Mouse (Mus musculus): ENCODE data around the gene Osbpl3. TPM values are rescaled to one million over a fixed set of nuclear protein-coding genes. Genes with fewer than 3 reads are reported as not detected.

The Osbpl3 gene
- total RNA-seq, 2 experiments from 2014 or later, result 8.9 to 9.1 TPM

DNA sequence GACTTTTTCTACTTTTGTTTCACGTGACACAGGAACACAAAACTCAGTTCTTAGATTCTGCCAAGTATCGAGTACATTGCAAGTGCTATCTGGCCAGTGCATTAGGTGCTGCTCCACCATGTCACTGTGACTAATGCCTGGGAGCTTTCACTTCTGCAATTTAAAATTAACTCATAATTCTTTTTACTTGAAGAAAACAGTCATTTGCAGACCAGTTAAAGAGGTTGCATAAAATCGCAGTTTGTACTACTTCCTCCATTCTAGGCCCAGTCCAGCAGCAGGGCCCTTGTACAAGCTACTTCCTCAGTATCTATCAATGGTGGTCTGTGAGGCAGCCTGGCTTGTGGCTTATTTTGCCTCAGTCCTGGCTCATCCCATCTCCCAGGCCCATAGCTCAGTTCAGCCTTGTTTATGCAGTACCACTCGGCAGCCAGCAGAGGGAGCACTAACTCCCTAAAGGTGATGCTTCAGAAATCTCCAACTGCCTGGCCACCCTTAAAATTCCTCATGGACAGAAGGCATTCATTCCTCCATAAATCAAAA lies 151.0 kb downstream of the Osbpl3 start:
- peak; percentile 86 for ATAC-seq (replicated peaks; ENCODE audit: poor library complexity, severe bottlenecking)

DNA sequence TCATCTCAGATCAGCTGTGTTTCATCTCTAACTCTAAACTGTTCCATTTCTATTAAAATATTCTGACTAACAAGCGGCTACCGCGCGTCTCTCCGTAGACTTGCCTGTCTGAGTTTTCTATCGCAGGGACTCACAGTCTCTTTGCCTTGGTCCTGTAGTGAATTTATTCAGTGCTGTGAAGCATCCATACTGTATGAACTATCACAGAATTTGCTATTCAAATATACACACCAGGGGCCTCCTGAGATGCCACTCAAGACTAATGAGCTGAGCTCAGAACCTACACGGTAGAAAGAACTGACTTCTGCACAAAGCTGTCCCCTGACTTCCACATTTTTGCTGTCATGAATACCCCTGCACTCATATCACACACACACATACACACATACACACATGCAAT lies 154.9 kb downstream of the Osbpl3 start:
- no peak for ATAC-seq (replicated peaks; ENCODE audit: poor library complexity, severe bottlenecking)

DNA sequence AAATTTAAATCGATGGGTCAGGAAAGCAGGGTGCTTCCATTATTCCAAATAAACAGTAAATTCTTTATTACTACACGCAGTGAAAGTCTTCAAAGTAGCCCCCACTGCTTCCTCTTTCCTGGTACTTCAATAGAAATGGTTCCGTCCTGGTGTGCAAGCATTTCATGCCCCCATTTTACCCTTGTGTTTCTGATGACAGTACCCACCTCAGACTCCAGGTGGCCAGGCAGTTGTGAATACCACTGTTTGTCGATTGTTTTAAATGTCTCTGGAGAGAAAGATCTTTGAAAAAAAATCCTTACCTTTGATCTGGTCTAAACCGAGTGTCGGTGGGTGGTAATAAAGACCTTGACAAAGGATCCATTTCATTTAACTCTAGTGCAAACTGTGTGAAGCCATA lies 155.4 kb downstream of the Osbpl3 start:
- no peak for ATAC-seq (replicated peaks; ENCODE audit: poor library complexity, severe bottlenecking)

DNA sequence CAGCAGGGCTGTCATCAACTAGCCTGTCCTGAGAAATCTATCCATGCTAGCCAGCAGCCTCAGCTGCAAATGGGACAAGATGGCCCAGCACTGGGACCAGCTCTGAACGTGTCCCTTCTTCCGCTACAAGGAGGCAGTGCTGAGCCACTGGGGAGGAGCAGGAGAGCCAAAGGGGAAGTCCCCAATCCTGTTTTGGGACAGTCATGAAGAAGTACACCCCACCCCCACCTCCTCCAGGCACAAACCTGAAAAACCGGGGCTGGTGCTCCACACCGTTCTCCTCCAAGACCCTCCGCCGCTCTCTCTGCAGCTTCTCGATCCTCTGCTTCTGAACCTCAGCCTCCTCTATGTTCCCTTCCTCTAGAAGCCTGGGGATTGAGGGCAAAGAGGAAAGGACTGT lies 156.9 kb downstream of the Osbpl3 start:
- ATAC-seq (replicated peaks; ENCODE audit: poor library complexity, severe bottlenecking), result peak; percentile 39

DNA sequence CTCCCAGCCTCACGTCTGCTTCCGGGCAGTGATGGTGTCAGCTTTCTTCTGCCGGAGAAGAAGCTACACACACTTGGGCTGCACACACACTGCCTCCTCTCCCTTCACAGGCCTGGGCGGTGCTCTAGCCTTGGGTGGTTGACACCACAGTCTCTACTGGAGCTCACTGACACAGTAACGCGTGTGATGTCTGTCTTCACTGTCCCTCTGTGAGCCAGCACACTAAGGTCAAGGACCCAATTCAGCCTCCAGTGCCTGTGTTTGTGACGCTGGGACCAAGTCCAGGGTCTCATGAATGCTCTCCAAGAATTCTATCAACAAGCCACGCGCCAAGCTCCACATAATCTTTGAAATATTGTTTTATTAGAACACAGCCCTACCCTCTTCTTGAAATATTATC lies 158.3 kb downstream of the Osbpl3 start:
- no peak for ATAC-seq (replicated peaks; ENCODE audit: poor library complexity, severe bottlenecking)

DNA sequence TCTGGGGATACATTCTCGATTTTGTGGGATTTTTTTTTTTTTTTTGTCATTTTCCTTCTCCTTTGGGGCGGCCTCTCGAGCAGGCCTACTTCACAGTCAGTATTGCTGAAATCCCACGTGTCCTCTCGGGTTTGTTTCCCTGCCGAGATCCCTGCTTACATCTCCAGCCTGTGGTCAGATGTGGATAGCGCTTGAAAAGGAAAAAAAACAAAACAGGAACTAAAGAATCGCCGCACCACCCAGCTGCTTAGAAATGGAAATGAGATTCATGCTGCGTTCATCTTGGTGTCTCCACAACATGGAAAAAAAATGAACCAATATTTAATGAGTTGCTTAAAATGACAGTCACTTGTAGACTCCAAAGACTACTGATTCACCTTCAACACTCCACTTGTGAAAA lies 160.9 kb downstream of the Osbpl3 start:
- ATAC-seq (replicated peaks; ENCODE audit: poor library complexity, severe bottlenecking), result peak; percentile 59

DNA sequence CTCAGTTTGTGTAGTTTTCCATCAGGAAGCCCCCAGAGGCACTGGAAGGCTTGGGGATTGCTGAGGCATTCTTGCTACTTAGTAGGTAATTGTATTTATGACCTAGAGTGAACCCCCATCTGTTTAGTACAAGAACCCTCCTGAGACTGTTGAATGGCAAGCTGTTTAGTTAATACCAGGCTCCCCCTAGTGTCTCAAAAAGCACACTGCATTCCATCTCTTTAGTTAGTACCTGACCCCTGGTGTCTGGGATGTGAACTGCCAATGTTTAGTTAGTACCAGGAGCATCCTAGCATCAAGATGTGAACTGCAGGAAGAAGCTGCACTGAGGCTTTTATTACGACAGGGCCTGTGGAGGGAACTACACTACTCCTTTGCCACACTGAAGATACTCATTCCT lies 161.9 kb downstream of the Osbpl3 start:
- ATAC-seq (replicated peaks; ENCODE audit: poor library complexity, severe bottlenecking), result peak; percentile 83

DNA sequence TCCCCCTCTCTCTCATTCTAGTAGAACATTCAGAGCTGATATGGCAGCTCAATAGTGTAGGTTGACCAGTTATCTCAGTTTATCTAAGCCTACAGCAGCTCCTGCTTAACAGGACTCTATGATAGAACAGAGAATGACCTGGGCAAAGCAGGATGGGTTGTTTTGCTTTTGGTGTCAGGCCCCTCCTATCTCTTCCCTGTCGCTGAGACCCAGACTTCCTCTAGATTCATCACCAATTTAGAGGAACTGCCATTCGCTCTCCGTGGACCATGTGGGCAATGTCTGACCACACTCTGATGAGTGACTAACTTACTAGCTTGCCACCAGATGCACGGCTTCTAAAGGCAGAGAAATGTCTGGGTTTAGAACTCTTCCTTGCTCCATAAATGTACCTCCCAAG lies 164.4 kb downstream of the Osbpl3 start:
- ATAC-seq (replicated peaks; ENCODE audit: poor library complexity, severe bottlenecking), result peak; percentile 86

DNA sequence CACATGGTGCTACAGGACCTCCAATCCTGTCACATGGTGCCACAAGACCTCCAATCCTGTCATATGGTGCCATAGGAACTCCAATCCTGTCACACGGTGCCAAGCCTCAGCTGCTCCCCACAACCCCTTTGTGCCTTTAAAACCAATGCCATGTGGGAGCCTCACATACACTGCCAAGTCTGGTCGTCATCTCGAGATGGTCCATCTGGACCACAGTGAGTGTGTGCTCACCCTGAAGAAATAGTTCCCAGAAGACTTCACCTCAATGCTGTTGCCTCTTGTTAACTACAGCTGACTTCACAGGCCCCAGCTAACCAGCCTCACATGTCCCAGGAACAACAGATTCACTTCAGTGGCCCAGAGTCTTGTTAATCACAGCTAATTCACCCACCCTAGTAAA lies 169.1 kb downstream of the Osbpl3 start:
- no peak for ATAC-seq (replicated peaks; ENCODE audit: poor library complexity, severe bottlenecking)

DNA sequence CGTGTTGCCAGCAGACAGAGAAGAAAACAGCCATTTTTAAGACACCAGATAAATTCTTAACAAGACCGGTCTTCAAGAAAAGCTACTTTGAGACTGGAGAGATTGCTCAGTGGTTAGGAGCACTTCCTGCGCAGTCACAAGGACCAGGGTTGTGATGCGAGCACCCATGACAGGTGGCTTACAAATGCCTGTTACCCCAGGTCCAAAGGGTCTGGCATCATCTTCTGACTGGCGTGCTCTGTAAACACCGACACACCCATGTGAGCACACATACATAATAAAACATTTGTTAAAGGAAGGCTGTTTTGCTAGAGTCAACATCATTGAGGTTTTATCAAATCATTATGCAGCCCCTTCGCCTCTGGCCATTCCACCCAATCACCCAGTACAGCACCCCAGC lies 176.4 kb downstream of the Osbpl3 start:
- no peak for ATAC-seq (replicated peaks; ENCODE audit: poor library complexity, severe bottlenecking)

DNA sequence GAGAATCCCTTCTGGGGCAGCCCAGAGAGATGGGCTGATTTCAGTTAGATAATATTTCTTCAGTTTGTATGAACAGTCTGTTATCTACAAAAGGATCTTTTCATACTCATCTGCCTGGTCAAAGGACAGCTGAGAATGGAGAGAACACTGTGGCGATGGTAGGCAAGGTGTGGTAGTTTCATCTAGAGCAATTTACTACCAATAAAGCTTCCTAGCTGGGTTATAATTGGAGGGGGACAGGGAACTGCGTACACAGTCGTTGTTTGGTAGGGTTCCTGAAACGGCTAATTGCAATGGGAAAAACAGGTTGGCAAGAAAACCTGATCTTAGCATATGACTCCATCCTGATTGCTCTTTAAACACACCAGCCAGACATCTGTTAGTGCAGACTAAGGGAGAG lies 182.1 kb downstream of the Osbpl3 start:
- ATAC-seq (replicated peaks; ENCODE audit: poor library complexity, severe bottlenecking), result no peak

DNA sequence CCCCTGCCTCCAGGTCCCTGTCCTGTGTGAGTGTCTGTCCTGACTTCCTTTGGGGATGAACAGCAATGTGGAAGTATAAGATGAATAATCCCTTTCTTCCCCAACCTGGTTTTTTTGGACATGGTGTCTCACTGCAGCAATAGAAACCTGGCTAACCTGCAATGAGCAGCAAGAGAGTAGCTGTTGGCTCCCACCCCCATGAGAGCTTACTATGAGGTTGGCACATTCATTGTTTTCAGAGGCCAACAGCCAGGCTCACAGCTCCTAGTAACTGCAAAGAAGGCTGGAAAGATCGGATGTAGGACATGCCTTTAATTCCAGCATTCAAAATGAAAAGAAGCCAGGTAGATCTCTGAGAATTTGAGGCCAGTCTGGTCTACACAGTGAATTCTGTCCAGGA lies 182.6 kb downstream of the Osbpl3 start:
- ATAC-seq (replicated peaks; ENCODE audit: poor library complexity, severe bottlenecking), result no peak

DNA sequence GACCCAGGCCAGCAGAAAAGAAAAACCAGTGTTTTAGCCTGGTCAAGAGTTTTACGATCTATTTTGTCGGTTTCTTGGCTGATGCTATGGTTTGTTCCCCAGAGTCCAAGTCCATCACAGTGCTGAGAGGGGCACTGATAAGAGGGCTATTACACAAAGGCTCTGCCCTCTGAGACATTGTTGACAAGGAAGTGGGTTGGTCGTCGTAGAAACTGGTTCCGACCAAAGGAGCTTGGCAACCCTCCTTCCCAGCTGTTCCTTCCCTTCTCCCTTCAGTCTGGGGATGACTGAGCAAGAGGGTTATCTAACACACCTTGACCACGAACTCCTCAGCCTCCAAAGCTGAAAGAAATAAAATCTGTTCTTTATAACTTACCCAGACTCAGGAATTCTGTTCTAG lies 192.3 kb downstream of the Osbpl3 start, which contains the start of gene Gsdme:
Gsdme (minus strand) TSS at position 193 of the 400 bp plus-strand sequence.
- no peak for ATAC-seq (replicated peaks; ENCODE audit: poor library complexity, severe bottlenecking)

DNA sequence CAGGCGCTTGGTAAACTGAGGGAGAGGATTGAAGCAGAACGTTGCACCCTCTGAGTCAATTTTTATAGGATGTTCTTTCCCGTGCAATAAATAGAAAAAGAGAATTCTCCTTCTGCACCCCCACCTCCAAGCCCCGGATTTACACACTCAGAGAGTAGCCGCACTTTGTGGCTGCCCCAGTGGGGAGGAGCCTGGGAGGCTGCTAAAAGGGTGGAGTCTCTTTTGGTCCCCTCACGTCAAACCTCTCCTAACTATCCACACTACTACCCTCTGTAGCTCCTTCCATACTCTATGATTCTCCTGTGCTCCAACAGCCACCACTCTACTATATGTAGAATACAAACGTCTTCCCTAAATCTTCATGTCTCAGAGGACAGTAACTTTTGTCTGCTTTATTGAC lies 193.7 kb downstream of the Osbpl3 start:
- ATAC-seq (replicated peaks; ENCODE audit: poor library complexity, severe bottlenecking), result no peak

DNA sequence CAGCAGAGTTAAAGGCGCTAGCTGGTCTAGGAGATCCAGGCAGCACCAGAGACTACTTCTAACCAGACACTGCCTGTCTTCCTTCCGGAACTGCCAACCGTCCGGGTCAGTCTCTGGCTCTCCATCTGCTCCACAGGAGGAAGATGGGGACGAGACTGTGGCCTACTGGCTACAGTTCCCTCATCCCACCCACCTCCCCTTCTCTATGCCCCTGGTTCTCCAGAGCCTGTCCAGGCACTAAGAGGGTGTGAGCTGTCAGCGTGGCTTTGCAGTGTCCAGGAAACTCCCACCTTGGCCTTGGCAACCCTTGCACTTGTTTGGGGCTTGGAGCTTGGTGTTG lies 194.1 kb downstream of the Osbpl3 start:
- no peak; the same call in 1 of the 2 replicates for ATAC-seq (replicated peaks; ENCODE audit: poor library complexity, severe bottlenecking)

DNA sequence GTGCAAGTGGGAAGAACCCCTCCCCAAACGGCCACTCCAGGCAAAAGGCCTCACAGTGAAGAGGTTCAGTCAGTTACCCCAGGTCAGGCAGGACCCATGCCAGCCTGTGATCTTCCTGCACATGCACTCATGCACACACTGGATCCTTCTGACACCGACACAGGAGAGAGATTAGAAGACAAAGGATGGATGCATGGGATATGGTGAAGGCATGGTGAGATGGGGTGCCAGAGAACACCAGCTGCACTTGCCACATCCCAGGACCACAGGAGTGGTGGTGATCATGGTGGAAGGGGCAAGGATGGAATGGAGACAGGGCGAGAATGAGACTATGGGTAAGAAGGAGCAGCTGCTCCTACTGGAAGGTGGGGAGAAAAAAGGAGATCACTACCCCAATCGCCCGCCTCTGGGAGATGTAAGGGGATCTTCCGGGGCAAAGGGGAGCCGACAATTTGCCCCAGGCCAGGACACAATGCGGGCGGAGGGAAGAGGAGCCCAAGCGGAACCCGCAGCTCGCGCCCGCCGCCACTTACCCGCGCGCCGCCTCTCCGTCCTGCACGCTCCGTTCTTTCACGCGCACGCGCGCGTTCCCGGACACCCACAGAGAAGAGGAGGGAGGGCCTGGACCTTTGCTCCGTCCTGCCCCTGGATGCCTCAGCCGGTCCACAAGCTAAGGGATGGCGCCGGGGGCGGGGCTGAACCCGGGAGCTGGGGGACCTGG lies 194.6 kb downstream of the Osbpl3 start:
- ATAC-seq (replicated peaks; ENCODE audit: poor library complexity, severe bottlenecking), result peak; percentile 60

DNA sequence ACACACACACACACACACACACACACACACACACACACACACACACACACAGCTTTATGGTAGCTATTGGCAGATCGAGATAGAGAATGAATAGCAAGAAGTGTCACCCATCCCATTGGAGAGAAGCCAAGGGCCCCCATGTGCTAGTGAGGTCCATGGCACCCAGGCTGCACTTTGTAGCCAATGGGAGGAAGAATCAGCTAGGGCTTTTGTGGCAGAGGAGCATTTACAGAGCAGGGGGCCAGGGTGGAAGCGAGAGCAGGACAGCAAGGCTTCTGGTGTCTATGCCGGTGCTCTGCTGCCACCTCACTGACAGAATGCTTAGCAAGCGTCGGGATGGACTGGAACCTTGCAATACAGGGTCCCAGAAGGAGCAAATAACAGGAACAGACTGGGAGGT lies 200.6 kb downstream of the Osbpl3 start:
- no peak for ATAC-seq (replicated peaks; ENCODE audit: poor library complexity, severe bottlenecking)

DNA sequence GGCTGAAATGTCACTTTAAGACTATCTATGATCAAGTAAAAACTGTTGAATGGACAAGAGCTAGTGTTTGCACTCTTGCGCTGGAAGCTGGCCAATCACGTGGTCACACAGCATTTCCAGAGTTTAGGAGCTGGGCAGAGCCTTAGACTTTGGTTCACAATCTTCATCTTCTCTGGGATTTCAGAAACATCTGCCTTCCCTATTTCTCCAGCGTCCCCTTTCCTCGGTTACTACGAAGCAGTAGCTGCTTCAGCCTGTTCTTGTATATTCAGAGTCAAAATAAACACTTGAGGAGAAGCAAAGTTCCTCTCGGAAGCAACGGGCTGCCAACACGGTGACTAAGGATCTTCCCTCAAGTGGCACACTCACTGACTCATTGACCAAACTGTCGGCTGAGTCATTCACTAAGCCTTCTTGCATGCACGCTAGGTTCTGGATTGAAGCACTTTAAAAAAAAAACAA lies 201.2 kb downstream of the Osbpl3 start:
- peak; percentile 65 for ATAC-seq (replicated peaks; ENCODE audit: poor library complexity, severe bottlenecking)

DNA sequence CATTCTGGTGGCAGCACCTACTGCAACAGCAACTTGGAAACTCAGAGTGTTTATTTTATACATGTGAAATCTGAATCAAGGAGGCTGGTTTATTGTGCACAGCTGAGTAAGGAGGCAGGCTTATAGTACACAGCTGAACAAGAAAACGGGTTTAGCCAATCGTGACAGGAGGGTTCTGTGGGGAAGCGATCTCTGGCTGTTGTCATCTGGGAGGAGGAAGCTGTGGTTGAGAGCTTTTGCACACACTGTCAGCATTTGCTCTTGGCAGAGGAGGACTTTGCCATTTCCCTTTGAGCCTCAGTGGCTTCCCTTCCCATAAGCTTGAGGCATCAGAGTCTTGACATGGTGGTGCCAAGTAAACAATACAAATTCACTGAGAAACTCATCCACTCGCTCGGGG lies 203.3 kb downstream of the Osbpl3 start:
- peak; percentile 93 for ATAC-seq (replicated peaks; ENCODE audit: poor library complexity, severe bottlenecking)

DNA sequence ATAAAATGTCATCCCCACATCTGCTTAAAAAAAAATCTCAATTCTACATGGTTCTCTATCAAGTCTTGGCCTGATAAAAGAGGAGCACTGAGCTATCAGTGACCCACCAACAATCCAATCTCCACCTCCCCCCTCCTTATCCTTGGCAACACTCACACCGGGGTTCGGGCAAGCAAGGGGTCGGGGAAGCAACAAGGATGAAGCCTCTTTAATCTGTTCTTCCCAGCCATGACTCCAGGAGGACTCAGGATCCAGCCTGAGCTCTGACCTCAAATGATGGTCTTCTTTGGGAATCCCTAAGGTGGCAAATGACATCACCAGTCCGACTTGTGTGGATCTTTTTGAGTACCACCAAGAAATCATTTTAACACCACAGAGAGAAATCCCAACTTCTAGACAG lies 208.2 kb downstream of the Osbpl3 start:
- no peak for ATAC-seq (replicated peaks; ENCODE audit: poor library complexity, severe bottlenecking)

DNA sequence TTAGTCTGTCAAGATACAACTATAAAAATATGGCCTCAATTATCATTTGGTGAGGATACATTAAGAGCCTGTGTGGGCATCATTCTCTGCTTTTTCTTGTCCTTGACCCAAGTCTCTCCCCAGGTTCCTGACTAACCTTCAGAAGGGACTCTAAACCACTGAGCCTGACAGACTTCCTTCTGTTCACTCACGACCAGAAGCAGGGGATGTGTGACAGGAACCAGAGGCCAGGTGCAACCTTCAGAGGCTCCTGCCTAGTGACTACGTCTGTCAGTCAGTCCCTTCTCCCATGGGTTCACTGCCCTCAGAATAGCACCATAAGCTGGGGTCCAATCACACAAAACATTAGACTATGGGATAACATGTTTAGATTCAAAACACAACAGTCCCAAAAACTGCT lies 208.6 kb downstream of the Osbpl3 start:
- ATAC-seq (replicated peaks; ENCODE audit: poor library complexity, severe bottlenecking), result no peak

DNA sequence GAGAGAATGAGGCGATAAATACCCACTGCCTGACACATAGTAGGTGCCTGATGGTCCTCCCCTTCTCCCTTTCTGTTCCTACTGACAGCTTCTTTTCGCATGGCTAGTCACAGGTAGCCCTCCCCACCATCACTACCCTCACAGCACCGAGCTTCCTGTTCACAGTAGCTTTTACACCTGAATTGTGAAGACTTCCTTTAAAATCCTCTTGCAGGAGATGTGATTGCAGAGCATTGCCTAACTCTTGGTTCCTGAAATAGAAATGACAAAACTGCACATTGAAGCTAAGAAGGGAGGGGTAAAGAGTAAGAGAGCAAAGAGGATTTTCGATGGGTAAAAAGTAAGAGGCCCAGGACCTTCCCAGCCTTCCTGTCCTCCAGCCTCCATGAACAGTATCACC lies 211.0 kb downstream of the Osbpl3 start:
- peak; percentile 80 for ATAC-seq (replicated peaks; ENCODE audit: poor library complexity, severe bottlenecking)

Data from granulocyte monocyte progenitor cell, adult 5-6 weeks (primary cell).